Mouse (Mus musculus): Measurements from ENCODE around the gene Gm49321.

GRCm38 (mm10) chr12:73904133-73904934 is 33.1 kb upstream of the Gm49321 start:
- TF ChIP-seq CTCF (IDR thresholded peaks at IDR 0.05; ENCODE audit: extremely low read depth, insufficient read length, insufficient replicate concordance, low read depth, low read length) (no peak), POLR2A (IDR thresholded peaks at IDR 0.05; ENCODE audit: low read depth, low read length) (no peak)

Data from small intestine, adult 2 months (tissue).